Comparison of ENCODE assay signal across 10 mouse cellular contexts in genomic region chr4:98444437-98445139, GRCm38 (mm10). TPM values are rescaled to one million over a fixed set of nuclear protein-coding genes. Genes with fewer than 3 reads are reported as not detected.
DNase-seq lines count a peak whose midpoint lies in the region; ATAC-seq and TF ChIP-seq lines count a peak whose summit lies in the region.
"Had no signal": no experiment of that assay in that cellular context is flagged by ENCODE, and none has a peak within 500 bp of the region (broad histone marks: within the 10 kb centered on the region; RNA-seq: fewer than 3 reads in every experiment).

No protein-coding gene starts in this region.

- no peaks in the 10 kb centered on the region for H3K9me3 ChIP-seq in liver, embryonic 12.5 days (replicated peaks)
- no peaks in the 10 kb centered on the region for H3K9me3 ChIP-seq in forebrain, embryonic 11.5 days (ENCODE audit: control insufficient read depth, low read length)
- H3K9me3 ChIP-seq in hindbrain, embryonic 16.5 days (ENCODE audit: control insufficient read depth, low read length) = no peaks in the 10 kb centered on the region
- no peaks in the 10 kb centered on the region for H3K9me3 ChIP-seq in midbrain, postnatal 0 days (ENCODE audit: low read length)
- H3K9me3 ChIP-seq: embryonic facial prominence, embryonic 12.5 days had no signal

- no peak overlapping the region for H3K4me2 ChIP-seq in liver, embryonic 12.5 days
- H3K4me2 ChIP-seq in forebrain, embryonic 11.5 days (ENCODE audit: low read depth, low read length, severe bottlenecking) = no peak overlapping the region
- no peak overlapping the region for H3K4me2 ChIP-seq in hindbrain, embryonic 16.5 days (ENCODE audit: low read length)
- H3K4me2 ChIP-seq in midbrain, postnatal 0 days (ENCODE audit: low read depth, low read length, poor library complexity, severe bottlenecking) = no peak overlapping the region
- H3K4me2 ChIP-seq: embryonic facial prominence, embryonic 12.5 days had no signal

- no peak for DNase-seq in liver, adult 2 months (ENCODE audit: extremely low read depth, low read depth, low spot score)
- peak; percentile 63 for DNase-seq in adrenal gland, postnatal 14 days
- DNase-seq in forebrain, embryonic 11.5 days (ENCODE audit: low spot score) = peak; percentile 68
- DNase-seq in left cerebral cortex, postnatal 14 days (ENCODE audit: low spot score in 2 of 2) = peak; percentile 65 to 76
- DNase-seq in midbrain, postnatal 0 days (ENCODE audit: low spot score) = peak; percentile 88
- peak; percentile 63 to 67 for DNase-seq in thymus, postnatal 36 days

- no peak for ATAC-seq in liver, embryonic 12.5 days
- 0 out of 2 replicates have a peak, but pooled peaks have one; percentile 66 for ATAC-seq in forebrain, embryonic 11.5 days (replicated peaks; ENCODE audit: low FRiP score)
- peak; percentile 94 for ATAC-seq in hindbrain, embryonic 16.5 days
- ATAC-seq in midbrain, postnatal 0 days (ENCODE audit: low FRiP score) = peak; percentile 83

- H3K79me2 ChIP-seq in liver, adult 2 months (ENCODE audit: control insufficient read depth, insufficient read depth, low read length) = no peaks in the 10 kb centered on the region

- TF ChIP-seq CTCF in liver, adult 2 months (IDR thresholded peaks at IDR 0.05; ENCODE audit: low read depth, low read length) = peak; percentile 30; the same call in 1 of the 2 replicates
- TF ChIP-seq CTCF in midbrain, postnatal 0 days (IDR thresholded peaks at IDR 0.05) = peak; percentile 88

- H3K4me1 ChIP-seq in liver, adult 2 months (ENCODE audit: control insufficient read depth, insufficient read depth, low read length) = no peaks in the 10 kb centered on the region
- no peaks in the 10 kb centered on the region for H3K4me1 ChIP-seq in liver, embryonic 12.5 days
- no peaks in the 10 kb centered on the region for H3K4me1 ChIP-seq in forebrain, embryonic 11.5 days (replicated peaks; ENCODE audit: control insufficient read depth, insufficient read depth, low read length)
- H3K4me1 ChIP-seq in hindbrain, embryonic 16.5 days (ENCODE audit: control insufficient read depth, insufficient read depth, low read depth, low read length) = no peaks in the 10 kb centered on the region
- H3K4me1 ChIP-seq in midbrain, postnatal 0 days (ENCODE audit: insufficient read depth, low read length) = no peaks in the 10 kb centered on the region
- H3K4me1 ChIP-seq: embryonic facial prominence, embryonic 12.5 days had no signal

- intact Hi-C loops in left cerebral cortex, postnatal 14 days (cut with DNase I) = loop anchor here (2.0 to 10.0 kb wide), 3 partner anchors 694 to 1410 kb away; no protein-coding TSS in a partner anchor

- no peak overlapping the region for H3K9ac ChIP-seq in liver, adult 2 months (ENCODE audit: low read depth, low read length)
- no peak overlapping the region for H3K9ac ChIP-seq in liver, embryonic 12.5 days
- H3K9ac ChIP-seq in forebrain, embryonic 11.5 days (ENCODE audit: low read length) = no peak overlapping the region
- no peak overlapping the region for H3K9ac ChIP-seq in hindbrain, embryonic 16.5 days (ENCODE audit: low read depth, low read length)
- no peak overlapping the region for H3K9ac ChIP-seq in midbrain, postnatal 0 days (replicated peaks; ENCODE audit: low read length, poor library complexity, severe bottlenecking)
- H3K9ac ChIP-seq: embryonic facial prominence, embryonic 12.5 days had no signal

- H3K27ac ChIP-seq in liver, adult 2 months (replicated peaks; ENCODE audit: insufficient read depth, low read depth, low read length) = no peak overlapping the region
- no peak overlapping the region for H3K27ac ChIP-seq in liver, embryonic 12.5 days
- H3K27ac ChIP-seq in forebrain, embryonic 11.5 days (ENCODE audit: low read depth, low read length) = no peak overlapping the region
- no peak overlapping the region for H3K27ac ChIP-seq in hindbrain, embryonic 16.5 days (ENCODE audit: low read depth, low read length)
- H3K27ac ChIP-seq in midbrain, postnatal 0 days (ENCODE audit: low read depth, low read length) = no peak overlapping the region
- H3K27ac ChIP-seq: embryonic facial prominence, embryonic 12.5 days had no signal

- no peak for TF ChIP-seq POLR2A in liver, adult 2 months (IDR thresholded peaks at IDR 0.05; ENCODE audit: extremely low read depth, insufficient read depth, low read length)

- no peaks in the 10 kb centered on the region for H3K27me3 ChIP-seq in liver, adult 2 months (ENCODE audit: control insufficient read depth, insufficient read depth, low read length)
- no peaks in the 10 kb centered on the region for H3K27me3 ChIP-seq in liver, embryonic 12.5 days (replicated peaks)
- no peaks in the 10 kb centered on the region for H3K27me3 ChIP-seq in forebrain, embryonic 11.5 days (ENCODE audit: control insufficient read depth, insufficient read depth, low read length)
- no peaks in the 10 kb centered on the region for H3K27me3 ChIP-seq in hindbrain, embryonic 16.5 days (replicated peaks; ENCODE audit: control insufficient read depth, insufficient read depth, low read length)
- no peaks in the 10 kb centered on the region for H3K27me3 ChIP-seq in midbrain, postnatal 0 days (ENCODE audit: insufficient read depth, low read length)
- H3K27me3 ChIP-seq: embryonic facial prominence, embryonic 12.5 days had no signal

- 94% methylated on average over 10 of the region's 10 CpGs for WGBS in liver, adult 2 months
- WGBS in liver, embryonic 12.5 days (ENCODE audit: insufficient replicate concordance) = 72% methylated on average over 10 of the region's 10 CpGs
- WGBS in forebrain, embryonic 11.5 days = 85% methylated on average over 10 of the region's 10 CpGs
- WGBS in hindbrain, embryonic 16.5 days = 87% methylated on average over 10 of the region's 10 CpGs
- WGBS in midbrain, postnatal 0 days = 90% methylated on average over 10 of the region's 10 CpGs

- H3K36me3 ChIP-seq in liver, adult 2 months (ENCODE audit: control insufficient read depth, insufficient read depth, low read length) = peaks cover 6% of the 10 kb centered on the region; the same call in 1 of the 2 replicates
- no peaks in the 10 kb centered on the region for H3K36me3 ChIP-seq in liver, embryonic 12.5 days
- H3K36me3 ChIP-seq in forebrain, embryonic 11.5 days (ENCODE audit: control insufficient read depth, insufficient read depth, low read length) = no peaks in the 10 kb centered on the region
- no peaks in the 10 kb centered on the region for H3K36me3 ChIP-seq in hindbrain, embryonic 16.5 days (ENCODE audit: control insufficient read depth, insufficient read depth, low read length)
- H3K36me3 ChIP-seq in midbrain, postnatal 0 days (ENCODE audit: insufficient read depth, low read length) = no peaks in the 10 kb centered on the region
- H3K36me3 ChIP-seq: embryonic facial prominence, embryonic 12.5 days had no signal

- H3K4me3 ChIP-seq in liver, adult 2 months (ENCODE audit: insufficient read depth, low read depth, low read length) = no peak overlapping the region
- no peak overlapping the region for H3K4me3 ChIP-seq in liver, embryonic 12.5 days
- H3K4me3 ChIP-seq in forebrain, embryonic 11.5 days (ENCODE audit: low read depth, low read length) = no peak overlapping the region
- H3K4me3 ChIP-seq in hindbrain, embryonic 16.5 days (ENCODE audit: low read length) = no peak overlapping the region
- H3K4me3 ChIP-seq in midbrain, postnatal 0 days (ENCODE audit: low read depth, low read length) = no peak overlapping the region
- H3K4me3 ChIP-seq: embryonic facial prominence, embryonic 12.5 days; myocyte had no signal

RNA-seq across cellular contexts. Expression of gene Patj, which starts 49.0 kb away (rescaled TPM):
- total RNA-seq in liver, adult 2 months (2014; rRNA removed) = 8.9 and 9.6 TPM in 2 replicates
- 2.4 and 3.7 TPM in 2 replicates for polyA plus RNA-seq in liver, adult 2 months (2012; rRNA removed)
- polyA plus RNA-seq in liver, embryonic 12.5 days (2016; fragmentation: Nextera tagmentation; extraction: Ambion mirVana) = 2.4 and 2.8 TPM in 2 replicates
- 5.3 and 7.4 TPM in 2 replicates for total RNA-seq in adrenal gland, postnatal 14 days (2021)
- 12.3 and 13.0 TPM in 2 replicates for polyA plus RNA-seq in forebrain, embryonic 11.5 days (2014; fragmentation: Nextera tagmentation; extraction: Ambion mirVana)
- polyA plus RNA-seq in hindbrain, embryonic 16.5 days (2015; fragmentation: Nextera tagmentation; extraction: Ambion mirVana) = 8.6 and 8.7 TPM in 2 replicates
- 1 to 10 TPM; 7.8 to 8.4 TPM for total RNA-seq in left cerebral cortex, postnatal 14 days (2021)
- 16.9 and 74.8 TPM in 2 replicates for total RNA-seq in midbrain, postnatal 0 days (2014; rRNA removed)
- 6.9 and 7.7 TPM in 2 replicates for polyA plus RNA-seq in midbrain, postnatal 0 days (2015; fragmentation: Nextera tagmentation; extraction: Ambion mirVana)
